29 mouse cellular contexts compared by ENCODE assay signal in the genomic region with DNA sequence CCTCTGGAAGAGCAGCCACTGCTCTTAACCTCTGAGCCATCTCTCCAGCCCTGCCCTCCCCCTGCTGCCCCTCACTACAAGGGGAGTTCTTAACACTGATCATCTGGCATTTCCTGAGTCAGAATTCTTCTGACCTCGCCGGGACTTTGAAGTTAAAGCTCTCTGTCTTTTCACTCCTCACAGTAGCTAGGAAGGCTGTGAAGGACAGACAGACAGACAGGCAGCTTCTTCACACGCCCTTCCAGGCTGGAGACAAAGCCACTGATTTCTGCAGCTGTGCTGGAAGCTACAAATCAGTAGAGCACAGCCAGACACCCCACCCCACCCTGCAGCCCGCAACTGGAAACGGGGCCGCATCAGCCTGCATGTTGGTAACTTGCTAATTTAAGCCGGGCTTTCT. TPM values are rescaled to one million over a fixed set of nuclear protein-coding genes. Genes with fewer than 3 reads are reported as not detected.
"Had no signal": no experiment of that assay in that cellular context is flagged by ENCODE, and none has a peak within 500 bp of the region (broad histone marks: within the 10 kb centered on the region; RNA-seq: fewer than 3 reads in every experiment).

No protein-coding gene starts in this region.

- H3K4me2 ChIP-seq: embryonic facial prominence, embryonic 12.5 days; embryonic facial prominence, embryonic 13.5 days; embryonic facial prominence, embryonic 15.5 days; forebrain, embryonic 12.5 days; forebrain, embryonic 13.5 days; forebrain, embryonic 15.5 days; heart, embryonic 11.5 days had no signal

- H3K4me1 ChIP-seq: embryonic facial prominence, embryonic 10.5 days; embryonic facial prominence, embryonic 12.5 days; forebrain, embryonic 10.5 days; forebrain, embryonic 12.5 days; forebrain, embryonic 15.5 days had no signal

- H3K27ac ChIP-seq: embryonic facial prominence, embryonic 10.5 days; embryonic facial prominence, embryonic 12.5 days; embryonic facial prominence, embryonic 13.5 days; embryonic facial prominence, embryonic 15.5 days; forebrain, embryonic 10.5 days; forebrain, embryonic 12.5 days; forebrain, embryonic 13.5 days; forebrain, embryonic 15.5 days; gastrocnemius, adult 2 months; heart, adult 2 months; heart, embryonic 10.5 days had no signal

- H3K27me3 ChIP-seq: embryonic facial prominence, embryonic 15.5 days had no signal

- H3K9ac ChIP-seq: embryonic facial prominence, embryonic 12.5 days; embryonic facial prominence, embryonic 13.5 days; embryonic facial prominence, embryonic 15.5 days; forebrain, embryonic 12.5 days; forebrain, embryonic 13.5 days; forebrain, embryonic 15.5 days had no signal

- ATAC-seq: forebrain, embryonic 13.5 days; forebrain, embryonic 14.5 days; forebrain, embryonic 15.5 days; forebrain, embryonic 16.5 days had no signal

- DNase-seq: cerebellum, adult 9-11 months; cerebellum, postnatal 10 days; cerebellum, postnatal 14 days; cerebellum, postnatal 36 days; embryo, embryonic 11 days; gastrocnemius, adult 2 months; gastrocnemius, postnatal 10 days; gastrocnemius, postnatal 14 days; gastrocnemius, postnatal 25 days; gastrocnemius, postnatal 36 days; heart, adult 11 months; heart, adult 18-20 months; heart, adult 2 months had no signal

- H3K4me3 ChIP-seq: embryonic facial prominence, embryonic 10.5 days; embryonic facial prominence, embryonic 12.5 days; embryonic facial prominence, embryonic 13.5 days; embryonic facial prominence, embryonic 15.5 days; erythroblast, embryonic 14.5 days; forebrain, embryonic 10.5 days; forebrain, embryonic 12.5 days; forebrain, embryonic 13.5 days; forebrain, embryonic 15.5 days; gastrocnemius, adult 2 months; heart, adult 2 months; heart, embryonic 10.5 days had no signal

- H3K9me3 ChIP-seq: embryonic facial prominence, embryonic 10.5 days; embryonic facial prominence, embryonic 12.5 days; embryonic facial prominence, embryonic 13.5 days; embryonic facial prominence, embryonic 15.5 days; forebrain, embryonic 10.5 days; forebrain, embryonic 13.5 days; forebrain, embryonic 15.5 days; heart, embryonic 10.5 days had no signal

- H3K36me3 ChIP-seq: embryonic facial prominence, embryonic 10.5 days; embryonic facial prominence, embryonic 12.5 days; embryonic facial prominence, embryonic 13.5 days; embryonic facial prominence, embryonic 15.5 days; forebrain, embryonic 10.5 days; forebrain, embryonic 12.5 days; forebrain, embryonic 15.5 days; heart, embryonic 10.5 days had no signal

RNA-seq across cellular contexts. Expression of gene Oprd1, which starts 7.3 kb away (rescaled TPM):
- total RNA-seq: common myeloid progenitor, adult 5-6 weeks; gastrocnemius, adult 2 months; gastrocnemius, postnatal 10 days; gastrocnemius, postnatal 25 days; gastrocnemius, postnatal 36 days; granulocyte monocyte progenitor cell, adult 5-6 weeks had no signal
- polyA plus RNA-seq: erythroblast, embryonic 14.5 days; forebrain, embryonic 10.5 days; forebrain, embryonic 11.5 days had no signal
